Mouse (Mus musculus) lung, postnatal 36 days (tissue): ENCODE results near the gene Prkce.
A peak's percentile ranks its signal among the peaks of the same experiment; 100 is the strongest.

Source experiments
- DNase-seq: peaks from one replicate; pipeline ENCODE4 v3.0.0; 2022; ENCODE audit warnings: mixed read lengths

Prkce gene

DNA sequence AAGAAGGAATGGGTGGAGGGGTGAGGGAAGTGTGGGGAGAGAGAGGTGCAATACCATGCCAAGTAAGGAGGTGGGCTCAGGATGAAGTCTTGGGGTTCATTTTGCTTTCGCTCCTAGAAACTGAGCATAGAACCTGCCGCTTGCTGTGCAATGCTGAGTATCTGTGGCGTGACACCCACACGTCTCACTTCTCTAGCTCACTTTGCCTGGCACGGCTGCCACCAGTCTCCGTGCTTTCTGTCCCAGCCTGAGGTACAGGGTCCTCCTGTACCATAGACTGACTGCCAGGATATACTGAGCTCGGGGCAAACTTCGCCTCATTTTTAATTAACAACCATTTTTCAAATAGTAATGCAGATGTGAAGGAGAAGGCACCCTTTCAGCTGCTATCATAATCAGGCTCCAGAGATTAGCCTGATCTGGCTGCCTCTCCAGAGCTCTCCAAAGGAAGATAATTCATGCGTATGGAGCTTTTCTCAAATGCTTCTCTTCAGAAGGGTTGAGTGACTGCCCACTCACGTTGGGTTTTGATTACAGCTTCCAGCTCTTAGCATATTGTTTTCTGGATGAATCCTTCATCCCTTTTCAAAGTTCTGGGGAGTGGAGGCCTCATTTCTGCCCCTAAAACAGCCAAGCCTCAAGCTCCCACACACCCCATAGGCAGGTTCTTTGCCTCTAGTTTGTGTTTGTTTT, 253.2 kb downstream of the Prkce start:
- no peak for DNase-seq

DNA sequence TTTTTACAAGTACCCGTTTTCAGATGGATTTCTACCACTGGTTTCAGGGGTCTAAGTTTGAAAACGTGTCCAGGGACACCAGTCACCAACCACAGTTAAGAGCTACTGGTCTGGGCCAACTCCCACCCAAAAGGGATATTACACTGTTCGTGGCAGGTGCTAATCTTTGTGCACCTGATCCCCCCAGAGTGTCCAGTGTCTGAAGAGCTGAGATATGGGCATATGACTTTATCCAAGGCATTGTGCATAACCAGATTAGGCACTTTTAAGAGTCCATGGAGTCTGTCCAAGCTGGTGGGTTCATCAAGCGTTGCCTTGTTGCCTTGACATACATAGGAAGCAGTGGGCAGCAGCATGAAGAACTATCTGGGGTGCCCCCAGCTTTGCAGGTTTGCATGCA, 254.4 kb downstream of the Prkce start:
- no peak for DNase-seq

DNA sequence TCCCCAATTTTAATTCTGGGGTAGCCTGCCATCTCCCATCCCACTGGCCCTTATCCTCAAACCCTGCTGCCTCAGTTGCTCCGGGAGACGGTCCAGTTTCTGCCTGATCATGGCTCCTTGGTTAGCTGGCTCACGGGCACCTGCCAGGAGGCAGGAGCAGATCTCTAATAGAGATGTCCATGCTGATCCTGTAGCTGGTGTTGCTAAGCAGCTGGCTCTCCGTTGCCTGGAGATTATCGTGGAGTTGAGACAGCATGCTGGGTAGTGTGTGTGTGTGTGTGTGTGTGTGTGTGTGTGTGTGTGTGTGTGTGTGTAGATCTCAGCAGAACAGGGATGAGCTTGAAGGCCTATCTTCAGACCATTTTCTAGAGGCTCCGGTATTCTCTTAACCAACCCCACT, 262.3 kb downstream of the Prkce start:
- no peak for DNase-seq

DNA sequence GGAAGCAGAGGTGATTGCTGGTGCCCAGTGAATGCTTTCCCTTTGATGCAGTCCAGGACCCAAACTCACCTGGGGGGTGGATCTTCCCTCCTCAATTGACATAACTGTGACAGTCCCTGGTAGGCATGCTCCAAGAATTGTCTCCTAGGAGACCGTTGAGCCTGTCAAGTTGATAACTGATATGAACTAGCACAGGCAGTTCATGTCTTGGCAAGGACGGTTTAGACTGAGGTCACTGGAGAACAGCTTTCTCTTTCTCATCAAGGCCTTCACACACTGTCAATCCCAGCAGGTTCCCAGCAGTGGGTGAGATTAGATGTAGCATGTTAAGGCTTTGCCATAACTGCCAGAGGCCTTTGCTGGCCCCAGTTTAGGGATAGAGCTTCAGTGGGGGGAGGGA, 265.5 kb downstream of the Prkce start:
- no peak for DNase-seq

DNA sequence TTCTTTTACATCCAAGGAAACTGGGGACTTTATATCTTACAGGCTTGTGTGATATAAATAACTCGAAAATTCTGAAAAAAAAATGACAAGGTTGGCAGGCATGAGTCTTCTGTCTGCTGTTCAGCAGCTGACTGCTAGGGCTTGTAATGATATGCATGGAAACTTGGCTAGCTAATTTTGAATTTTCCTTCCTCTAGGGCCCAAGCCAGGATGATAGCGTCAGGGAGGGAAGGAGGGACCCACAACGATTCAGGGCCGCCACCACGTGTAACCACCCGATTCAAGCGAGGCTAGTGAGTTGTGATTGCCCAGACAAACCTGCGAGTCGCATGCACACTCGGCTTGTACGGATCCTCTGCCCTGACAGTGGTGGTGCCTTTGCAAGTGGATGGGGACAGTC, 266.2 kb downstream of the Prkce start:
- no peak for DNase-seq

DNA sequence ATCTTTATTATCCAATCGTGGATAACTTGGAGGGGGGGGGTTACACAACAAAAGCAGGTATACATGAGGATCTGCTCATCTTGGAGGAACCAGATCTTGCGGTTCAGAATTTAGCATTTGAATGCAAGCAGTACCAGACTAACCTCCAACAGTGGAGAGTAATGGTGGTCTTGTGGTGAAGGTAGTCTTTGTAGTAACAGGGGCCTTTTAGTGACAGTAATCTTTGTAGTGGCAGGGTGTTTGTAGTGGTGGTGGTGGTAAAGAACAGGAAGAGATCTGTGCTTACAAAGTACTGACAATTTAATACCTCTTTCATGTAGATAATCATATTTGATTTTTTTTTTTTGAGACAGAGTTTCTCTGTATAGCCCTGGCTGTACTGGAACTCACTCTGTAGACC, 267.2 kb downstream of the Prkce start:
- DNase-seq = no peak

DNA sequence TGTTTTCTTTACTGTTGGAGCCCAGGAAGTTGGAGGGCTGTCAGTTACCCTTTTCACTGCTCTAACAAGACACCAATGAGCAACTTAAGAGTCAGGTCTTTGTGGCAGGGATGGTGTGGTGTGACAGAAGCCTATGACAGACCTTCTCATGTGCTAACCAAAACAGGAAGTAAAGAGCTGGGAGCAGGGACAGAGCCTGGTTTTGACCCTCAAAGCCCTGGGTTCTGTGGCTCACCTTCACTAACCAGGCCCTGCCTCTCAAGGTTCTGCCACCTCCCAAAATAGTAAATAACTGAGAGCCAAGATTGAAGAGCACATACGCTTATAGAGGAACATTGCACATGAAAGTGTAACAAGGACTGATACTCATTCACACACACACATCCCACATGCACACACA, 268.0 kb downstream of the Prkce start:
- no peak for DNase-seq

DNA sequence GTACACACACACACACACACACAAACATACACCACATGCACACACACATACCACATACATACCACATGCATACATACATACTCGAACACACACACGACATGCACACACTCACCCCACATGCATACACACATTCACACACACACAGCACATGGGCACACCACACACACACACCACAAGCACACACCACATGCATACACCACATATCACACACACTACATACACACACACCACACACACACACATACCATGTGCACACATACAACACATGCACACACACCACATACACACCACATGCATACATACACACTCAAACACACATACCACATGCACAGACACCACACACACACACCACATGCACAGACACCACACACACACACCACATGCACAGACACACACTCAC, 268.4 kb downstream of the Prkce start:
- DNase-seq = no peak

DNA sequence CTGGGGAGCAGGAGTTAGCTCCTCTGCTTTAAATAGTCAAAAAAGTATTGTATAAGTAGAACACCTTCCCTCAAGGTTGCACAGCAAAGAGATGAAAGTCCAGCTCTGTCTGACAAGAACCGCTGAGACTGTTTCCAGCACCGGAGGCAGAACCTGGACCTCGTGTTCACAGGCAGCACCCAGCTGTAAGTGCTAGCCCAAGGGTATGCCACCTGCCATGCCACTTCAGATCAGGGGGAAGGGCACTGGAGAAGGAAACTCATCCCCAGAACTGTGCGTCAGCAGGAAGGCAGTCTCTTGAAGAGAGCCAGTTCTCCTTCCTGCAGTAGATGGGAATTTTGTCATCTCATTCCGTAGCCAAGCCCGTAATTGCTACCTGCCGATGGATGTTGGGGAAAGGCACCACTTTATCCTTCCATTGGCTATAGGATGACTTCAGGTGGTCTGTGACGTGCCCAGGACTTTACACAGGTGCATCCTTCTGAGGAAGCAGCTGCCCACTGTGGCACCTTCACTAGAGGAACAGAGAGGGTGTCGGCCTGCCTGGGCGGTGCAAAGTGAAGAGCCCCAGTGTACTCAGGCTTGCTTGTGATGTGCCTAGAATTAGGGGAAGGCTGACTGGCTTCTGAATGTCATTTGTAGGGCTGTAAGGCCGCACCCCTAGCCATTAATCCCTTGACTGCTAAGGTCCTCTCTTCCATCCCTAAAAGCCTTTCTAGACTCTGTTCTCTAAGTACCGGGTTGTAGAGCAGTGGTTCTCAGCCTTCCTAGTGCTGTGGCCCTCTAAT, 269.2 kb downstream of the Prkce start:
- DNase-seq = peak; percentile 49

DNA sequence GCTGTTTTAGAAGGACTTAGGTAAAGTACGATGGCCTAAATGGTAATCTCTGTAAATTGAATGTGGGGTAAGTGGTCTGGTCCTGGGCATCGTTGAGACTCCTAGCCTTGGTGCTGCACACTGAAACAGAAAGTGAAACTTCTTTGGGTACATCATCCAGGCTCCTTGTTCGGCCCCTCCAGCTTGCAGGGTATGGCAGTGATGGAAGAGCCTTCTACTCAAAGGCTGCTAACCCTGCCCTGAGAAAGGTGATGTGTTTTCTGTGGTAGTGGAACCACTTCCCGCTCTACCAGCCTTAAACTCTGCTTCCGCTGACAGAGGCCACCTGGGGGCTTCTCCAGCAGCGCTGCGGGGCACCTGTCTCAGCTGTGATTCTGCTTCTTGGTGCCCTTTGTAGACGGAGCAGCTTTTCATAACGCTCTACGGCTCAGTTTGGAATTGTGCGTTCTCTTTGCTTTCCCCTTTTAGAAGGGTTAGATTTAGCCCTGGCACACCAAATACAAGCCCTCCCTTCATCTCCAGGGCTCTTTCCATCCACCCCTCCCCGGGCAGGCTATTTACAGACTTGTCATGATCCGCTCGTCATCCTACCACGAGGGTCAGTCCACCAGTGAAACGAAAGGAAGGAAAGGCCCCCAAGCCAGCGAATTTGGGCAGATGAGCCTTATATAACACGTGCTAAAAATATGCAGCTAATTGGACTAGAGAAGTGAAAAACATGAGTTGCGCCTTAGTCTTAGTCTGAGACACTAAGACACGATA, 270.1 kb downstream of the Prkce start:
- peak; percentile 41 for DNase-seq

DNA sequence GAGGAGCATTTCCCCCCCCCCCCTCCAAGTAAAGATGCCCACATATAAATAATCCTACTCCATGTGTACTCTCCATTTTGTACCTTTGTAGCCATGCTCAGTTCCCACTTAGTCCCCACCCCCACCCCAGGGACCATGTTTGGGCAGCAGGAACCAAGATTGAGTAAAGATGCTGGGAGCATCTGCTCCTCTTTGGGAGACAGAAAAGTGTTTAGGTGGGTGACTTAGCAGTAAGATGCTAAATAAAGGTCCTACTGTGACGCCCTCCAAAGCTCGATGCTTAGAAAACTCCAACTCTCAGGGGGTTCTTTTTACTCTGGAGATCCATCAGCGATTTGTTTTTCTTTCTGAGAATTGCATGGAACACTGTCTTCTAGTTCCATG, 270.7 kb downstream of the Prkce start:
- no peak for DNase-seq

DNA sequence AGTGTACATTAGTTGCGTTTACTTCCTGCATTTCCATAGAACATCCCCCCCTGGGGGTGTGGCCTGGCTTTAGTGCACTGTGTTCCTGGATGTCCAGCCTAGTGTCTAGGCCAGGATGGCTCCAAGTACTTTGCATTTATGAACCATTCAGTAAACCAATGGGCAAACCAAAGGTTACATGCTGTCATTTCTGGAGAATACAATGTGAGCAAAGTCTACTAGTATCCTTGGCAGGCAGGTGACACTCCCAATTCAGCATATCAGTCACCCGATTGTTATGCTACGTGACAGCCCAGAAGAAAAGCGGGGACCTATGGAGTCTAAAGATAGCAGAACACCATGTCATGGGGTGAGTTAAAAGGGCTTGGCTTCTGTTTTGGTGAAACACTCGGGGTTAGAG, 271.2 kb downstream of the Prkce start:
- no peak for DNase-seq

DNA sequence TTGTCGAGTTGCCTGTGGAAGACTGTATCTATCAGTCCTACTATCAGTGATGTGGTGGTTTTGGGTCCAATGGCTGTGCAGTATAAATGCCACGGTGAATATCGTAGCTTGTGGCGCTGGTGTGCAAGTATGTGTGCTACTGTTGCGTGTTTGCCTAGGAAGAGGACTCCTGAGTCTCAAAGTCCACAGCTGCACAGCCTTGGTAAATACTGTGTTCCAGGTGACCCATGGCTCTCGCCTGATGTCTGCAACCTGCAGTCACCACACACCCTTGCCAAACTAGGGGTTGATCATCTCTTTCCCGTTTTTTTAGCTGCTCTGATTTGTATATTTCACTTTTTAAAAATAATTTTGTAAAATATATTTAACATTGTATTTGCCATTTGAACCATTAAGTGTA, 273.5 kb downstream of the Prkce start:
- DNase-seq = no peak

DNA sequence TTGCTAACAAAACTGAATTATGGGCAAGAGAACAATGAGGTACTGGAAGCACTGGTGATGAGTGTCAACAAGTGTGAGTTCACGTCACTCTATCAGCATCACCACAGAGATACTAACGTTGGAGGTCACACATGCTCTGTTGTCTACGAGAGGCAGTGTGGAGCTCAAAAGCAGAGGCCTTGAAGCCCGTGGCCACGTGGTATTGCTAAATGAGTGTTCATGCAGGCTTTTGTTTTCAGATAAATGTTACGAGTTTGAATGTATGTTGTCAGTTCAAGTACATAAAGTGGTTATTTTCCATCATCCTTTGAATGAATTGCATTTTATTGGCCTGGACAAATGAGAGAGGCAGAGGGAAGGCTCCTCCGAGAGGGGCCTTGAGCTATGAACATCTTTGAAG, 276.3 kb downstream of the Prkce start:
- DNase-seq = no peak

DNA sequence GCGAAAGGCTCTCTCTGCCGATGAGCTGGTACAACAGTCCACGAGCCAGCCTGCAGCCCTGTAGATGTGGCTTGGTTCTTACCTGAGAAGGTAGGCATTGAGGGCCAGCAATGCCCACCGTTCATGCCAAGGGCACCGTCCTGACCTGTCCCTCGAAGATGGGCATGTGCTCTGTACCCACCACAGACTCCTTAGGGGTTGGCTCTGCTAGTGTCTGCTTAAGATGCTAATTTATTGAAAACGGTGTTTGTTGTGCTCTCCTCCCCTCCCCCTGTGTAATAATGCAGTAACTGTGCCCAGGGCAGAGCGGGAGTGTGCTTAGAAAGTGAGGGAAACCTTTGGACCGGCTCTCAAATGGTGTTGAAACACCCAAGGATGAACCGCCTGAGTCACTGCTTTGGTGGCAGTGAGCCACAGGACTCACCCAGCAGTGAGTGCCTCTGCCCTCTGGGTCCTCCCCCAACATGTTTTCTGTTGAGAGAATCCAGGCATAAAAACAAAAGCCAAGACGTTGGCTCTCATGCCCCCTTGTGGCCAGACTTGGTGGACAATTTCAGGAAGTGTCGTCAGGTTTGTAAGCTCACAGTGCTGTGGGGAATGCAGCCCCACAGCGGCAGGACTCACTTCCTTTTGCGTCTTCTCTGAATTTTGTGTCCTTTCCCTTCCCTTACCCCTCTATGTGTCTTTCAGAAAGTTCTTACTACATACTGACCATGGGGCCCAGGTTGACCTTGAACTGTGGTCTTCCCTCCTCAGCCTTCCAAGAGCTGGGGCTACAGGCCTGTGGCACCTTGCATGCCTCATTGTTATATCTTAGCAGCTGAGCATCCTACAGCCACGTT, 277.2 kb downstream of the Prkce start:
- DNase-seq = peak; percentile 98

DNA sequence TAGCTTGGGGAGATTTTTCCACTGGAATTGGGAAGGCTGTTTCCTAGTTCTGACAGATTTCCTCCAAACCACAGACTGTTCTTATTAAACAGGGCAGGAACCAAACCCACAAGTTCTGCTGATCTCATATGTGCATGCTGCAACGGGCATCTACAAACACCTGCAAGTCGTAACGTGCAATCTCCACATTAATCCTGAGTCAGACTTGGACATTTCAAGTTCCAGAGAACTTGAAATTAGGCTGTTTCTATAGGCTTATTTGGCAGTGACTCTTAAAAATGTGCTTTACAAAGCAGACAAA, 277.8 kb downstream of the Prkce start:
- no peak for DNase-seq

DNA sequence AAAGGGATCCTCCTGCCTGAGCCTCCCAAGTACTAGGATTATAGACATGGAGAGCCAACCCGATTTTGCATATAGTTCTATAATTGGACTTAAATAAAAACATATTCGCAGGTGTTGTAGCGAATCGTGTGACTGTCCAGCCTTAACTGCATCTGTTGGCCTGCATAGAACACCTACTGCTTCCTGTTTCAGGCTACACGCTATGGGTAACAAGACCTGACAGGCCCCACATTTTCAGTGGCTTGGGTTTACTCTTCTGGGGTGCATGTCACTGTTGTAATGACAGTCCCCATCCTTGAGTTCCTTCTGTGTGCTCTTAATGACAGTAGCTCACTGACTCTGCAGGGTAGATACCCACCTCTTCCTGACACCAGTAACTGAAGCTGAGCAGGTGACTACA, 278.3 kb downstream of the Prkce start:
- no peak for DNase-seq

DNA sequence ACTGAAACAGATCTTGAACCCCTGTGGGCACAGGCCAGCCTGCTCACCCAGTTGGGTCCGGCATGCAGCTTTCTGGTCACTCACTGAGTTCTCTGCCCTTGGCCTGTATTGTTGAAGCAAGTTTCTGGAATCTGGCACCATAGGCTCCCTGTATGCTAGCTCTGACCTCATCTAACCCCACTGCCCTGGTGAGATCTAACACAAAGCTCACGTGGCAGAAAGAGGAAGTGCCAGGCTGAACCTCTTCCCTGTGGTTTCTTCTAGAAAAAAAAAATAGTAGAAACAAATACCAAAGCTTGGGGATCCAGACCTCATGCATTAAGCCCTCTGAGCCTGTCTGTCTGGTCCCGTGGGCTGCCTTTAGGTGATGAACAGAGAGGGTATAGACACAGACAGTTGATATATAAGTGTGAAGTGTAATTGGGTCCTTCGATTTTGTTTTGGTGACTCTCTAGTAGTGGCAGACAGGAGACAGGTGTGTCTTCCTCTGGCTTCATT, 279.6 kb downstream of the Prkce start:
- DNase-seq = peak; percentile 69

DNA sequence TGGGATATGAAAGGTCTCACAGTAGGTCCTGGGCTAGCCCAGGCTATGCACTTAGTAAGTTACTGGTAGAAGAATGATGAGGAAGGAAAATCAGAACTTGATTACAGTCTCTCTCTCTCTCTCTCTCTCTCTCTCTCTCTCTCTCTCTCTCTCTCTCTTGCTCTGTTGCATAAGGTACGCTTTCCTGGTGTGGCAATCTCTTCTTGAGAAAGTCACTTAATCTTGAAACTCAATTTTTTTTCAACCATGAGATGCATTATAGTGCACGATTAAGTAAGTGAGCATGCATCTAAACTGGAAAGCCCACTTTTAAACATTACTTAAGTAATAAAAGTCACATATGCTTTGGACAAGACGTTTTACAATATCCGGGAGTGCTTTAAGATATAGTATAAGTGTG, 285.3 kb downstream of the Prkce start:
- DNase-seq = no peak

DNA sequence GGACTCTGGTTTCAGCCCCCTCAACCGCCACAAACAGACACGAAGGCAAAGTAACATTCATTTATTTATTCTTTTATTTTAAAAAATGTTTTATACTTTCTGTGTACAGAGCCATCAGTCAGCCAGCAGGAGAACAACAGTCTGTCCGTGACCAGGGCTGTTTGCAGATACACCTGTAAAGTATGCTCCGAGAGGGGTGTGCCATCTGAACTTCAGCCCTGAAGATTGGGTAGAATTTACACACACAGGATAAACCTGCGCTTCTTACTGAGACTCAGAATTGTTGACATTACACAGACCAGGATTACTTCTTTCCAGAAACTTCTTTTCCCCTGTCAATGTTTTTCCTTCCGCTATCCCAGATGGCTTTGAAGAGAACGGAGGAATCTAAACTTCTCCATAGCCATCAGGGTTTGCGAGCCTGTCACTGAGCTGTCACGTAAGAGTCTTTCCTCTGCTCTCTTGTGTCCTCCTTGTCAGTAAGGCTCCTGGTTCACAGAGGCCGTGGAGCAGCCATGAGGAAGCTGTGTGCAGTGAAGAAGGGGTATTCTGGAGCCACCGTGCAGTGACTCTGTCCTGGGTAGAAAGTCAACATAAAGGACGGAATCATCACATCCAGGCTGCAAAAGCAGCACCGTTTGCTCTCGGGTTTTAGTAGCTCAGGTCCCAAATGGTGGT, 286.2 kb downstream of the Prkce start:
- no peak for DNase-seq

DNA sequence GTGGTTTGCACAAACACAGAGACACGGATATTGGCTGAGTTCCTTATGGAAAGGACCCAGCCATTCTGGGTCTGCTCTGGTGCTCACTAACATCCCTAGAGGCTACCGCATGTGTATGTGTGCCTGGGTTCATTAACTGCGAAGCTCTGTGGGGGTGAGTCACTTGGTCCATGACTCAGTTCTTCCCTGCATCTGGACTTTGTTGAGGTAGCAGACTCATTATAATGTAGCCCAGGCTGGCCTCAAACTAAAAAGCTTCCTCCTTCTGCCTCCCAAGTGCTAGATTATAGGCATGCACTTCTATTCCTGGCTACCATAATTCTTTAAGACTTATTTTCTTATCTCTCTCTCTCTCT, 286.7 kb downstream of the Prkce start:
- DNase-seq = no peak

DNA sequence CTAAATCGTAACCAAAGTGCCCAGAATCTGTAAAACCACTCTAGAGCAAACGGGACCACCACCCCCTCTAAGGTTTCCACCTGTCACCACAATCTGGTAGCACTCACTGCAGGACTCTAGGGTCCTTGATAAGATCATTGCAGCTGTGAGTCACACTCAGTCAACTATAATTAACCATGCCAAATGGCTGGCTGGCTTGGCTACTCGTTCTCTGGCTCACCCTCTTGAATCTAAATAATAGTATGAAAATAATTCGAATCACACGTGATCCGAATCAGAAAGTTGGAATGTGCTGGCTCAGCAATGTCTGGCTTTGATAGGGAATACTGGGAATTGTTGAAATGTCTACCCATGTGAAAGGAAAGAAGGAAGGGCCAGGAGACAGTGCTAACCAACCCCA, 288.9 kb downstream of the Prkce start:
- no peak for DNase-seq
